Mouse (Mus musculus) limb, embryonic 11.5 days (tissue): ENCODE results near the gene Gm45753. TPM values are rescaled to one million over a fixed set of nuclear protein-coding genes. Genes with fewer than 3 reads are reported as not detected.
"Not testable (repeated sequence)": the region's sequence is repeated elsewhere in the genome, so short reads cannot be mapped to it uniquely, and the experiment has no call there.

Source experiments
- ATAC-seq: fragments of 200-750 bp; cut with Nextera tagmentation; 2 replicates; pipeline ENCODE4 v1.8.0; 2017; ENCODE audit warnings: low read depth; ENCODE audit not compliant: insufficient number of reproducible peaks, low FRiP score, low TSS enrichment
- DNase-seq: peaks from one replicate; pipeline ENCODE4 v3.0.0-alpha.2; 2015; ENCODE audit warnings: low spot score
- H3K27ac ChIP-seq: fragments of 300-500 bp; sonication (generic); replicated peaks from 2 replicates; pipeline ENCODE4 v1.5.1; 2014; ENCODE audit warnings: low read depth, mild to moderate bottlenecking, low read length
- H3K27me3 ChIP-seq: fragments of 300-500 bp; sonication (generic); 2 replicates; pipeline ENCODE4 v1.6.1; 2014; ENCODE audit warnings: mild to moderate bottlenecking, low read length, mixed read lengths; ENCODE audit not compliant: control insufficient read depth, insufficient read depth
- H3K36me3 ChIP-seq: fragments of 300-500 bp; sonication (generic); 2 replicates; pipeline ENCODE4 v1.6.1; 2014; ENCODE audit warnings: mild to moderate bottlenecking, low read length, moderate library complexity, mixed read lengths; ENCODE audit not compliant: control insufficient read depth, insufficient read depth
- H3K4me1 ChIP-seq: fragments of 300-500 bp; sonication (generic); 2 replicates; pipeline ENCODE4 v1.6.1; 2014; ENCODE audit warnings: low read length, mixed read lengths; ENCODE audit not compliant: control insufficient read depth, insufficient read depth
- H3K4me2 ChIP-seq: fragments of 300-500 bp; sonication (generic); 2 replicates; pipeline ENCODE4 v1.6.1; 2014; ENCODE audit warnings: low read depth, mild to moderate bottlenecking, moderate library complexity; ENCODE audit not compliant: severe bottlenecking
- H3K4me3 ChIP-seq: fragments of 300-500 bp; sonication (generic); 2 replicates; pipeline ENCODE4 v1.5.1; 2014; ENCODE audit warnings: low read depth, low read length
- H3K9ac ChIP-seq: fragments of 300-500 bp; sonication (generic); 2 replicates; pipeline ENCODE4 v1.6.1; 2014; ENCODE audit warnings: mild to moderate bottlenecking, low read length
- H3K9me3 ChIP-seq: fragments of 300-500 bp; sonication (generic); 2 replicates; pipeline ENCODE4 v1.6.1; 2016; ENCODE audit warnings: low read length; ENCODE audit not compliant: control insufficient read depth
- WGBS: fragments of 180-500 bp; shearing (Covaris S2); extraction: QIAGEN DNeasy Blood & Tissue Kit; methylation state at CpG from one replicate; pipeline ENCODE4 v1.1.7; 2014; 5-methylcytosine and 5-hydroxymethylcytosine counted together
- polyA plus RNA-seq: library from polyadenylated mRNA; unstranded; fragments of >200 nt; fragmentation: Nextera tagmentation; extraction: Ambion mirVana; gene quantifications from 2 replicates; pipeline ENCODE4 v1.2.1, GENCODE M21; 2014

Gm45753 gene
- polyA plus RNA-seq, 1 experiment from 2014 or later = not detected

GRCm38 (mm10) chr8:45329206-45329980, 21.1 kb upstream of the Gm45753 start:
- H3K4me1 ChIP-seq = no peaks in the 10 kb centered on the region
- H3K27me3 ChIP-seq = no peaks in the 10 kb centered on the region
- no peak for ATAC-seq
- H3K4me2 ChIP-seq = no peak overlapping the region
- WGBS = 96% methylated on average over 6 of the region's 6 CpGs
- H3K4me3 ChIP-seq = no peak overlapping the region
- no peaks in the 10 kb centered on the region for H3K9me3 ChIP-seq
- DNase-seq = no peak
- no peak overlapping the region for H3K9ac ChIP-seq
- H3K36me3 ChIP-seq = no peaks in the 10 kb centered on the region
- H3K27ac ChIP-seq = no peak overlapping the region

GRCm38 (mm10) chr8:45327076-45327475, 18.8 kb upstream of the Gm45753 start:
- not testable (repeated sequence) for ATAC-seq, H3K4me1 ChIP-seq, H3K36me3 ChIP-seq, H3K9ac ChIP-seq, H3K4me2 ChIP-seq, DNase-seq, H3K4me3 ChIP-seq, H3K27me3 ChIP-seq, H3K9me3 ChIP-seq, H3K27ac ChIP-seq

- no peak overlapping the region for H3K4me3 ChIP-seq
- H3K4me2 ChIP-seq = no peak overlapping the region
- no peak overlapping the region for H3K27ac ChIP-seq
- no peaks in the 10 kb centered on the region for H3K27me3 ChIP-seq
- WGBS = 82% methylated on average over 4 of the region's 4 CpGs
- H3K9me3 ChIP-seq = no peaks in the 10 kb centered on the region
- no peak overlapping the region for H3K9ac ChIP-seq
- H3K36me3 ChIP-seq = no peaks in the 10 kb centered on the region
- ATAC-seq (no peak), DNase-seq (no peak)
- H3K4me1 ChIP-seq = no peaks in the 10 kb centered on the region
Measured at GRCm38 (mm10) chr8:45324151-45324550, 15.9 kb upstream of the Gm45753 start.

GRCm38 (mm10) chr8:45321365-45321764, 13.1 kb upstream of the Gm45753 start:
- Histone ChIP-seq H3K4me3 (no peak overlapping the region), H3K27ac (no peak overlapping the region), H3K4me1 (no peaks in the 10 kb centered on the region), H3K4me2 (no peak overlapping the region), H3K9me3 (no peaks in the 10 kb centered on the region), H3K9ac (no peak overlapping the region), H3K36me3 (no peaks in the 10 kb centered on the region), H3K27me3 (no peaks in the 10 kb centered on the region)
- DNase-seq (no peak), ATAC-seq (no peak)
- 92% methylated on average over 2 of the region's 2 CpGs for WGBS

- 78% methylated on average over 1 of the region's 1 CpGs for WGBS
- Histone ChIP-seq H3K4me3 (no peak overlapping the region), H3K36me3 (no peaks in the 10 kb centered on the region), H3K4me2 (no peak overlapping the region), H3K4me1 (no peaks in the 10 kb centered on the region), H3K27ac (no peak overlapping the region), H3K9ac (no peak overlapping the region), H3K9me3 (no peaks in the 10 kb centered on the region), H3K27me3 (no peaks in the 10 kb centered on the region)
- no peak for DNase-seq
- ATAC-seq = no peak
Measured at GRCm38 (mm10) chr8:45320930-45321329, 12.7 kb upstream of the Gm45753 start.

GRCm38 (mm10) chr8:45310967-45311366, 2.7 kb upstream of the Gm45753 start:
- no peaks in the 10 kb centered on the region for H3K9me3 ChIP-seq
- no peak overlapping the region for H3K27ac ChIP-seq
- H3K36me3 ChIP-seq = no peaks in the 10 kb centered on the region; the same call in 1 of the 2 replicates
- H3K27me3 ChIP-seq = no peaks in the 10 kb centered on the region
- WGBS = 87% methylated on average over 4 of the region's 4 CpGs
- no peak overlapping the region for H3K4me2 ChIP-seq
- no peak overlapping the region for H3K9ac ChIP-seq
- no peak for DNase-seq
- H3K4me1 ChIP-seq = no peaks in the 10 kb centered on the region
- ATAC-seq = no peak
- no peak overlapping the region for H3K4me3 ChIP-seq

GRCm38 (mm10) chr8:45305479-45305878, 2.8 kb downstream of the Gm45753 start:
- Histone ChIP-seq H3K9ac (no peak overlapping the region), H3K27me3 (no peaks in the 10 kb centered on the region), H3K36me3 (no peaks in the 10 kb centered on the region), H3K4me3 (no peak overlapping the region), H3K4me2 (no peak overlapping the region), H3K27ac (no peak overlapping the region), H3K9me3 (no peaks in the 10 kb centered on the region), H3K4me1 (no peaks in the 10 kb centered on the region)
- DNase-seq = no peak
- 67% methylated on average over 1 of the region's 1 CpGs for WGBS
- ATAC-seq = no peak

- Histone ChIP-seq H3K4me2 (no peak overlapping the region), H3K9ac (no peak overlapping the region), H3K27ac (no peak overlapping the region), H3K9me3 (no peaks in the 10 kb centered on the region), H3K4me1 (no peaks in the 10 kb centered on the region), H3K4me3 (no peak overlapping the region), H3K27me3 (no peaks in the 10 kb centered on the region), H3K36me3 (no peaks in the 10 kb centered on the region)
- 89% methylated on average over 3 of the region's 3 CpGs for WGBS
- DNase-seq (no peak), ATAC-seq (no peak)
Measured at GRCm38 (mm10) chr8:45304354-45304753, 3.9 kb downstream of the Gm45753 start.

GRCm38 (mm10) chr8:45302390-45302789, 5.9 kb downstream of the Gm45753 start:
- H3K27me3 ChIP-seq = no peaks in the 10 kb centered on the region
- no peaks in the 10 kb centered on the region for H3K4me1 ChIP-seq
- no peaks in the 10 kb centered on the region for H3K9me3 ChIP-seq
- H3K9ac ChIP-seq = no peak overlapping the region
- H3K4me3 ChIP-seq = no peak overlapping the region
- DNase-seq (no peak), ATAC-seq (no peak)
- H3K27ac ChIP-seq = no peak overlapping the region
- WGBS = 49% methylated on average over 8 of the region's 8 CpGs
- H3K36me3 ChIP-seq = no peaks in the 10 kb centered on the region
- H3K4me2 ChIP-seq = no peak overlapping the region
